Mouse (Mus musculus) bone marrow, adult 2 months (tissue): Measurements from ENCODE around the gene Pard6b. TPM values are rescaled to one million over a fixed set of nuclear protein-coding genes. Genes with fewer than 3 reads are reported as not detected.

ENCODE experiments used
- H3K27ac ChIP-seq: fragments of 200-500 bp; 2 replicates; pipeline ENCODE4 v1.5.1; 2012; ENCODE audit warnings: low read depth, mild to moderate bottlenecking, control low read depth, inconsistent platforms, low read length; ENCODE audit not compliant: control insufficient read depth, poor library complexity, insufficient read depth
- H3K4me1 ChIP-seq: fragments of 200-500 bp; 2 replicates; pipeline ENCODE4 v1.6.1; 2011; ENCODE audit warnings: low read length; ENCODE audit not compliant: control insufficient read depth, insufficient read depth
- H3K4me3 ChIP-seq: fragments of 200-500 bp; replicated peaks from 2 replicates; pipeline ENCODE3; 2011; ENCODE audit warnings: mild to moderate bottlenecking, low read depth, low read length, control low read depth; ENCODE audit not compliant: control insufficient read depth
- CTCF ChIP-seq: fragments of 200-500 bp; IDR thresholded peaks from 2 replicates; pipeline ENCODE4 v1.5.1; 2011; ENCODE audit warnings: low read length, control low read depth; ENCODE audit not compliant: control insufficient read depth, insufficient read depth
- POLR2A ChIP-seq: fragments of 200-500 bp; IDR thresholded peaks from 2 replicates; pipeline ENCODE4 v1.6.1; 2011; ENCODE audit warnings: low read depth, mild to moderate bottlenecking, control low read depth, low read length, borderline replicate concordance; ENCODE audit not compliant: control insufficient read depth
- WGBS: fragments of 180-500 bp; shearing (Covaris S2); methylation state at CpG from one replicate; pipeline ENCODE4 v1.1.7; 2018; 5-methylcytosine and 5-hydroxymethylcytosine counted together
- polyA plus RNA-seq: library from polyadenylated mRNA; stranded (reverse); fragments of >200 nt; gene quantifications from 2 replicates; pipeline ENCODE4 v1.2.4, GENCODE M21; 2011; ENCODE audit warnings: low replicate concordance; ENCODE audit not compliant: missing spikeins, insufficient read depth, insufficient read length

The Pard6b gene
- polyA plus RNA-seq, 1 experiment: not detected

- Histone ChIP-seq H3K27ac (no peak overlapping the region), H3K4me3 (no peak overlapping the region), H3K4me1 (no peaks in the 10 kb centered on the region)
- TF ChIP-seq CTCF (no peak), POLR2A (no peak)
- WGBS: 87% methylated on average over 6 of the region's 6 CpGs
Observed at GRCm38 (mm10) chr2:168123652-168124051, 42.8 kb downstream of the Pard6b start.

DNA sequence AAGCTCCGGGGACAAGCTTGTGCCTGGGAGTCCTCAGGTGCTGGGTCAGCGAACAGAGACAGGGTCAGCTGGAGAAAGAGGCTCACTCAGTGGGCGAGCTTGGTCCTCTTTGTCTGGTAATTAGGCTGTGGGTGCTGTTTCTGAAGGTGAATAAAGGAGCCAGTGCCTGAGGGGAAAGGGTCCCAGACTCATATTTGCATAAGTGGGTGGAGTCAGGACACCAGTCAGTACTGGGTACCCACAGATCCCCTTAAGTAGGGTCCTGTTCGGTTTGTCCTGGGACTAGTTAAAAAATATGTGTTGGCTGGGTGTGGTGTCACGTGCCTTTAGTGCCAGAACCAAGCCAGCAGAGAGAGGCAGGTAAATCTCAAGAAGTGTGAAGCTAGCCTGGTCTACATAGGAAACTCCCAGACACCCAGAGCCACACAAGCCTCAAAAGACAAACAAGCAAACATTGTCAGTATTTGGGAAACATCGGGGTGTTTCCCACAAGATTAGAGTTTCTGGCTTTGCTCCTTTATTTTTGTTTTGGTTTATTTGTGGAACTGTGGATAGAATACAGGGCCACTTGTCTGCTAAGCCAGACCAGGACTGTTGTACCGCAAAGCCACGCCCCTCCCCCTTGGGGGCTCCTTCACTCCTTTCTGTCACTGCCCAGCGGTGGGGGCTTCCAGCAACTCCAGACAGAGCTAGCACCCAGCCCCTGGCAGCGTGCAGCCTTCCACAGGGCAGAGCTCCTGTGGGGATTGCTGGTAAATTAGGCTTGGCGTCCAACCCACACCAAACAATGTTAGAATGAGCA is 44.7 kb downstream of the Pard6b start:
- TF ChIP-seq CTCF (no peak), POLR2A (no peak)
- H3K27ac ChIP-seq: no peak overlapping the region
- WGBS: 72% methylated on average over 11 of the region's 11 CpGs
- H3K4me1 ChIP-seq: no peaks in the 10 kb centered on the region
- H3K4me3 ChIP-seq: no peak overlapping the region

GRCm38 (mm10) chr2:168127767-168128166 is 47.0 kb downstream of the Pard6b start:
- Histone ChIP-seq H3K27ac (no peak overlapping the region), H3K4me3 (no peak overlapping the region), H3K4me1 (no peaks in the 10 kb centered on the region)
- TF ChIP-seq CTCF (no peak), POLR2A (no peak)
- WGBS: 90% methylated on average over 14 of the region's 14 CpGs

DNA sequence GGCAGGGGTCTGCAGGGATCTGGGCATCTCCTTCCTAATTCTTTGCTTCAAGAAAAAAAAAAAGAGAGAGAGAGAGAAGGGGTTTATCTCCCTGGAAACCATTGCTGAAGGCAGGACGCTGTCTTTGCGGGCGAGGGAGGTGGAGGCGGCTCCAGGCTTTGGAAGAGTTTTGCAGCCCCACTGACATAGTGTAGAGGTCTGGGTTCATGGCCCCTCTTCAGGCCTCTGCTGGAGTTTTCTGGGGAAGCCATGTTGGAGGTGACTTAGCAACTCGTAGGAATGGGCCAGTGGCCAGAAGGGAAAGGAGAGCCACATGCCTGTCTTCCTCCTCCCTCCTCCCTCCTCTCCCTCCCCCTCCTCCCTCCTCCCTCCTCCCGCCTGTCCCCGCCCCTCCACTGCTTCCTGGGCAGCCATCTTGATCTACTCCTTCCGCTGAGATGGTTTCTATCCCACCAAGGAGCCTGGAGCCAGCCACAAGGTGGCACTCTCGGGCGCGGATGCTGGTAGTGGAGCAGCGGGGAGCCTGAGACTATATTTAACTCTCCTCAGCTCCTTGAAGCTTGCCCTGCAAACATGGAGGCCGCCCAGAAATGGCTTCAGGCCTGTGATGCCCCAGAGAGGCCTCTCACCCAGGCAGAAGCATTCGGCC is 47.5 kb downstream of the Pard6b start:
- Histone ChIP-seq H3K4me3 (no peak overlapping the region), H3K4me1 (no peaks in the 10 kb centered on the region), H3K27ac (no peak overlapping the region)
- TF ChIP-seq CTCF (peak; percentile 60), POLR2A (no peak)
- 32% methylated on average over 14 of the region's 14 CpGs for WGBS

GRCm38 (mm10) chr2:168130046-168130445 is 49.2 kb downstream of the Pard6b start:
- Histone ChIP-seq H3K4me1 (no peaks in the 10 kb centered on the region), H3K4me3 (no peak overlapping the region), H3K27ac (no peak overlapping the region)
- no peak for TF ChIP-seq CTCF
- TF ChIP-seq POLR2A: no peak
- 84% methylated on average over 3 of the region's 3 CpGs for WGBS

- TF ChIP-seq POLR2A (no peak), CTCF (no peak)
- Histone ChIP-seq H3K4me1 (no peaks in the 10 kb centered on the region), H3K4me3 (no peak overlapping the region), H3K27ac (no peak overlapping the region)
- WGBS: 89% methylated on average over 15 of the region's 15 CpGs
Observed at GRCm38 (mm10) chr2:168137161-168137560, 56.4 kb downstream of the Pard6b start.

GRCm38 (mm10) chr2:168143794-168144193 is 63.0 kb downstream of the Pard6b start:
- H3K4me1 ChIP-seq: no peaks in the 10 kb centered on the region
- H3K4me3 ChIP-seq: no peak overlapping the region
- WGBS: 78% methylated on average over 5 of the region's 5 CpGs
- no peak overlapping the region for H3K27ac ChIP-seq
- TF ChIP-seq POLR2A (no peak), CTCF (no peak)

DNA sequence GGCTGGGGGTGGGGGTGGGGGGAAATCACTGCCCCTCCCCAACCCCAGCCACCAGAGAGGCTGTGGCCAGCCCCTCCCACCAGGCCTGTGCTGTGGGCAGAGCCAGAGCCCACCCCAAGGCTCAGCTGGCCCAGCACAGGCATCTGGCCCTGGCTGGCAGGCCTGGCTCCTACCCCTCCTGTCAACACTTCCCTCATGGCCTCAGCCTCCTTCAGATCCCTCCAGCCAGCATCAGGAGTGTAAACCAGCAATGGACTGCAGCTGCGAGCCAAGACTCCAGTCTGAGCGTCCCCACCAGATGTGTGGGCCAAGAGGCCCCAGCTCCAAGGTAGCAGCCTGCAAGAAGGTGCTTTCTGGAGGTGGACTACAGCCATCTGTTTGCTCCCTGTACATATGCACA is 64.6 kb downstream of the Pard6b start:
- no peak for TF ChIP-seq CTCF
- TF ChIP-seq POLR2A: no peak
- H3K4me3 ChIP-seq: no peak overlapping the region
- H3K27ac ChIP-seq: no peak overlapping the region
- peaks cover 2% of the 10 kb centered on the region; the same call in 1 of the 2 replicates for H3K4me1 ChIP-seq
- 74% methylated on average over 2 of the region's 2 CpGs for WGBS
